Mouse (Mus musculus): ENCODE results near the gene Ncapg. TPM values are rescaled to one million over a fixed set of nuclear protein-coding genes. Genes with fewer than 3 reads are reported as not detected.
A peak's percentile ranks its signal among the peaks of the same experiment; 100 is the strongest.
"Not testable (repeated sequence)": the region's sequence is repeated elsewhere in the genome, so short reads cannot be mapped to it uniquely, and the experiment has no call there.

Gene Ncapg
- polyA plus RNA-seq (2016; fragmentation: Nextera tagmentation; extraction: Ambion mirVana), result 71.0 and 71.5 TPM in 2 replicates

- WGBS, result under 1% methylated on average over 66 of the region's 66 CpGs
- H3K27me3 ChIP-seq (replicated peaks; ENCODE audit: low read depth, poor library complexity, severe bottlenecking), result no peaks in the 10 kb centered on the region
Measured at GRCm38 (mm10) chr5:45669598-45670279, at the start of gene Ncapg. TSS of gene Ncapg (plus strand) at chr5:45669919.

GRCm38 (mm10) chr5:45621511-45621910, 48.2 kb upstream of the Ncapg start:
- no peaks in the 10 kb centered on the region for H3K36me3 ChIP-seq (replicated peaks)
- no peak overlapping the region for H3K4me3 ChIP-seq
- WGBS, result 37% methylated on average over 3 of the region's 3 CpGs
- no peak overlapping the region for H3K27ac ChIP-seq (replicated peaks)
- DNase-seq (ENCODE audit: low spot score), result no peak
- H3K27me3 ChIP-seq (replicated peaks; ENCODE audit: low read depth, poor library complexity, severe bottlenecking), result no peaks in the 10 kb centered on the region
- no peaks in the 10 kb centered on the region for H3K4me1 ChIP-seq
- H3K9me3 ChIP-seq, result peaks cover 20% of the 10 kb centered on the region

More at GRCm38 (mm10) chr5:45669598-45670279, at the start of gene Ncapg:
- Histone ChIP-seq H3K4me1 (peaks cover 15% of the 10 kb centered on the region), H3K27ac (replicated peaks) (peak within 1 kb of the TSS; percentile 96), H3K4me3 (peak within 1 kb of the TSS; percentile 88), H3K9me3 (no peaks in the 10 kb centered on the region), H3K36me3 (replicated peaks) (peaks cover 18% of the 10 kb centered on the region)
- peak; percentile 100 for DNase-seq (ENCODE audit: low spot score)

GRCm38 (mm10) chr5:45627771-45628170, 41.9 kb upstream of the Ncapg start:
- peaks cover 17% of the 10 kb centered on the region for H3K9me3 ChIP-seq
- 73% methylated on average over 1 of the region's 1 CpGs for WGBS
- no peaks in the 10 kb centered on the region for H3K4me1 ChIP-seq
- H3K27me3 ChIP-seq (replicated peaks; ENCODE audit: low read depth, poor library complexity, severe bottlenecking), result no peaks in the 10 kb centered on the region
- no peak overlapping the region for H3K4me3 ChIP-seq
- DNase-seq (ENCODE audit: low spot score), result no peak
- H3K36me3 ChIP-seq (replicated peaks), result no peaks in the 10 kb centered on the region
- H3K27ac ChIP-seq (replicated peaks), result no peak overlapping the region

- no peak overlapping the region for H3K4me3 ChIP-seq
- H3K9me3 ChIP-seq, result peaks cover 9% of the 10 kb centered on the region
- no peaks in the 10 kb centered on the region for H3K4me1 ChIP-seq
- no peak for DNase-seq (ENCODE audit: low spot score)
- no peaks in the 10 kb centered on the region for H3K27me3 ChIP-seq (replicated peaks; ENCODE audit: low read depth, poor library complexity, severe bottlenecking)
- no peaks in the 10 kb centered on the region for H3K36me3 ChIP-seq (replicated peaks)
- H3K27ac ChIP-seq (replicated peaks), result no peak overlapping the region
Measured at GRCm38 (mm10) chr5:45629470-45629869, 40.2 kb upstream of the Ncapg start.

GRCm38 (mm10) chr5:45638378-45638777, 31.3 kb upstream of the Ncapg start:
- whole genome bisulfite sequencing, result 66% methylated on average over 3 of the region's 3 CpGs
- H3K9me3 ChIP-seq, result no peaks in the 10 kb centered on the region
- H3K36me3 ChIP-seq (replicated peaks), result no peaks in the 10 kb centered on the region
- H3K4me3 ChIP-seq, result no peak overlapping the region
- no peak overlapping the region for H3K27ac ChIP-seq (replicated peaks)
- H3K4me1 ChIP-seq, result peaks cover 10% of the 10 kb centered on the region
- no peak for DNase-seq (ENCODE audit: low spot score)
- H3K27me3 ChIP-seq (replicated peaks; ENCODE audit: low read depth, poor library complexity, severe bottlenecking), result peaks cover 43% of the 10 kb centered on the region

GRCm38 (mm10) chr5:45638806-45639714, 30.7 kb upstream of the Ncapg start, which contains the start of gene Fam184b:
TSS of gene Fam184b (minus strand) at chr5:45639614.
- under 1% methylated on average over 48 of the region's 48 CpGs for WGBS
- Histone ChIP-seq H3K4me1 (peaks cover 10% of the 10 kb centered on the region), H3K27ac (replicated peaks) (peak within 1 kb of the TSS; percentile 73), H3K36me3 (replicated peaks) (no peaks in the 10 kb centered on the region), H3K27me3 (replicated peaks; ENCODE audit: low read depth, poor library complexity, severe bottlenecking) (peaks cover 43% of the 10 kb centered on the region), H3K4me3 (peak within 1 kb of the TSS; percentile 74), H3K9me3 (no peaks in the 10 kb centered on the region)
- peak; percentile 68 for DNase-seq (ENCODE audit: low spot score)

GRCm38 (mm10) chr5:45639715-45640092, 30.0 kb upstream of the Ncapg start:
- WGBS, result under 1% methylated on average over 8 of the region's 8 CpGs
- no peak overlapping the region for H3K27ac ChIP-seq (replicated peaks)

GRCm38 (mm10) chr5:45651026-45651703, 18.6 kb upstream of the Ncapg start:
- no peaks in the 10 kb centered on the region for H3K27me3 ChIP-seq (replicated peaks; ENCODE audit: low read depth, poor library complexity, severe bottlenecking)
- H3K36me3 ChIP-seq (replicated peaks), result no peaks in the 10 kb centered on the region
- H3K27ac ChIP-seq (replicated peaks), result no peak overlapping the region
- no peaks in the 10 kb centered on the region for H3K4me1 ChIP-seq
- no peaks in the 10 kb centered on the region for H3K9me3 ChIP-seq
- WGBS, result 91% methylated on average over 2 of the region's 2 CpGs
- no peak for DNase-seq (ENCODE audit: low spot score)
- H3K4me3 ChIP-seq, result no peak overlapping the region

More at GRCm38 (mm10) chr5:45639715-45640092, 30.0 kb upstream of the Ncapg start:
- Histone ChIP-seq H3K27me3 (replicated peaks; ENCODE audit: low read depth, poor library complexity, severe bottlenecking) (peaks cover 43% of the 10 kb centered on the region), H3K36me3 (replicated peaks) (no peaks in the 10 kb centered on the region), H3K9me3 (no peaks in the 10 kb centered on the region), H3K4me1 (peaks cover 10% of the 10 kb centered on the region), H3K4me3 (peak overlapping the region; percentile 74)
- peak; percentile 20 for DNase-seq (ENCODE audit: low spot score)

- H3K27me3 ChIP-seq (replicated peaks; ENCODE audit: low read depth, poor library complexity, severe bottlenecking); H3K4me1 ChIP-seq; H3K4me3 ChIP-seq; H3K27ac ChIP-seq (replicated peaks); H3K36me3 ChIP-seq (replicated peaks); DNase-seq (ENCODE audit: low spot score): not testable (repeated sequence)
- WGBS, result 95% methylated on average over 13 of the region's 13 CpGs
- peaks cover 16% of the 10 kb centered on the region for H3K9me3 ChIP-seq
Measured at GRCm38 (mm10) chr5:45658406-45658805, 11.3 kb upstream of the Ncapg start.

- Histone ChIP-seq H3K27ac (replicated peaks) (no peak overlapping the region), H3K4me1 (peaks cover 15% of the 10 kb centered on the region), H3K36me3 (replicated peaks) (peaks cover 15% of the 10 kb centered on the region), H3K4me3 (peak overlapping the region; percentile 88), H3K9me3 (no peaks in the 10 kb centered on the region), H3K27me3 (replicated peaks; ENCODE audit: low read depth, poor library complexity, severe bottlenecking) (no peaks in the 10 kb centered on the region)
- WGBS, result 48% methylated on average over 3 of the region's 3 CpGs
- DNase-seq (ENCODE audit: low spot score), result no peak
Measured at GRCm38 (mm10) chr5:45668324-45668723, 1.4 kb upstream of the Ncapg start.

- DNase-seq (ENCODE audit: low spot score), result no peak
- peak overlapping the region; percentile 88 for H3K4me3 ChIP-seq
- WGBS, result under 1% methylated on average over 3 of the region's 3 CpGs
- peaks cover 15% of the 10 kb centered on the region for H3K36me3 ChIP-seq (replicated peaks)
- peaks cover 15% of the 10 kb centered on the region for H3K4me1 ChIP-seq
- peak overlapping the region; percentile 96 for H3K27ac ChIP-seq (replicated peaks)
- no peaks in the 10 kb centered on the region for H3K9me3 ChIP-seq
- no peaks in the 10 kb centered on the region for H3K27me3 ChIP-seq (replicated peaks; ENCODE audit: low read depth, poor library complexity, severe bottlenecking)
Measured at GRCm38 (mm10) chr5:45668831-45669230, 888 bp upstream of the Ncapg start.

- Histone ChIP-seq H3K36me3 (replicated peaks) (peaks cover 15% of the 10 kb centered on the region), H3K27me3 (replicated peaks; ENCODE audit: low read depth, poor library complexity, severe bottlenecking) (no peaks in the 10 kb centered on the region), H3K27ac (replicated peaks) (peak overlapping the region; percentile 96), H3K4me1 (peaks cover 15% of the 10 kb centered on the region), H3K9me3 (no peaks in the 10 kb centered on the region), H3K4me3 (peak overlapping the region; percentile 88)
- no peak for DNase-seq (ENCODE audit: low spot score)
- WGBS, result under 1% methylated on average over 27 of the region's 27 CpGs
Measured at GRCm38 (mm10) chr5:45669234-45669597, 503 bp upstream of the Ncapg start.
